Mouse (Mus musculus) stomach, postnatal 0 days (tissue): ENCODE results near the gene Sept5.

Experiments
- CTCF ChIP-seq: IDR thresholded peaks from 2 replicates; pipeline ENCODE4 v1.5.1; 2016; ENCODE audit warnings: antibody characterized with exemption, low read depth, mild to moderate bottlenecking, moderate library complexity
- EP300 ChIP-seq: optimal IDR thresholded peaks from 2 replicates; pipeline ENCODE3; 2016; ENCODE audit warnings: antibody characterized with exemption

- TF ChIP-seq CTCF (no peak), EP300 (no peak)
Measured at GRCm38 (mm10) chr16:18624641-18625040, 5.1 kb downstream of the Sept5 start.
